Comparison of ENCODE assay signal across 8 mouse cellular contexts in genomic region chr10:83197690-83198336, GRCm38 (mm10).
DNase-seq lines count a peak whose midpoint lies in the region; ATAC-seq and TF ChIP-seq lines count a peak whose summit lies in the region.

No protein-coding gene starts in this region.

- peak; percentile 96 for DNase-seq in heart, adult 11 months
- DNase-seq in adrenal gland, postnatal 36 days, result peak; percentile 81 to 82
- DNase-seq in embryonic facial prominence, embryonic 10.5 days (ENCODE audit: low spot score), result peak; percentile 76
- peak; percentile 53 for DNase-seq in heart, postnatal 0 days (ENCODE audit: low spot score)
- peak; percentile 72 to 79 for DNase-seq in layer of hippocampus, postnatal 14 days (ENCODE audit: low spot score in 2 of 2)
- DNase-seq in lung, postnatal 36 days, result peak; percentile 90
- DNase-seq in spleen, adult 18-20 months, result peak; percentile 54 to 75

- 0 out of 2 replicates have a peak, but pooled peaks cover 3% of the 10 kb centered on the region for H3K4me1 ChIP-seq in heart, embryonic 11.5 days (ENCODE audit: control insufficient read depth, insufficient read depth, low read length)
- H3K4me1 ChIP-seq in embryonic facial prominence, embryonic 10.5 days, result 0 out of 2 replicates have a peak, but pooled peaks cover 6% of the 10 kb centered on the region
- H3K4me1 ChIP-seq in heart, postnatal 0 days (ENCODE audit: control insufficient read depth, insufficient read depth), result 0 out of 2 replicates have a peak, but pooled peaks cover 11% of the 10 kb centered on the region

- no peaks in the 10 kb centered on the region for H3K36me3 ChIP-seq in heart, embryonic 11.5 days (ENCODE audit: control insufficient read depth, insufficient read depth, low read length)
- no peaks in the 10 kb centered on the region for H3K36me3 ChIP-seq in embryonic facial prominence, embryonic 10.5 days (replicated peaks)
- H3K36me3 ChIP-seq in heart, postnatal 0 days (replicated peaks; ENCODE audit: control insufficient read depth, insufficient read depth, low read length), result no peaks in the 10 kb centered on the region

- no peaks in the 10 kb centered on the region for H3K9me3 ChIP-seq in heart, embryonic 11.5 days (replicated peaks; ENCODE audit: control insufficient read depth, low read length)
- H3K9me3 ChIP-seq in embryonic facial prominence, embryonic 10.5 days, result no peaks in the 10 kb centered on the region
- H3K9me3 ChIP-seq in heart, postnatal 0 days (replicated peaks; ENCODE audit: control insufficient read depth, low read length), result no peaks in the 10 kb centered on the region

- WGBS in heart, embryonic 11.5 days (ENCODE audit: insufficient replicate concordance), result 49% methylated on average over 11 of the region's 11 CpGs
- 52% methylated on average over 11 of the region's 11 CpGs for WGBS in embryonic facial prominence, embryonic 10.5 days
- WGBS in heart, postnatal 0 days, result 58% methylated on average over 11 of the region's 11 CpGs

- no peak overlapping the region; the same call in 1 of the 2 replicates for H3K27ac ChIP-seq in heart, embryonic 11.5 days (ENCODE audit: low read depth, low read length)
- H3K27ac ChIP-seq in embryonic facial prominence, embryonic 10.5 days (replicated peaks), result no peak overlapping the region
- no peak overlapping the region for H3K27ac ChIP-seq in heart, postnatal 0 days (ENCODE audit: low read depth)

- H3K9ac ChIP-seq in heart, embryonic 11.5 days (ENCODE audit: low read depth, low read length), result no peak overlapping the region
- no peak overlapping the region for H3K9ac ChIP-seq in heart, postnatal 0 days (replicated peaks; ENCODE audit: low read depth, low read length)

- no peak for TF ChIP-seq EP300 in heart, postnatal 0 days (IDR thresholded peaks at IDR 0.05; ENCODE audit: low read depth)

- no peaks in the 10 kb centered on the region for H3K27me3 ChIP-seq in heart, embryonic 11.5 days (ENCODE audit: control insufficient read depth, insufficient read depth, low read length)
- H3K27me3 ChIP-seq in embryonic facial prominence, embryonic 10.5 days (replicated peaks; ENCODE audit: low read depth, poor library complexity, severe bottlenecking), result no peaks in the 10 kb centered on the region
- no peaks in the 10 kb centered on the region for H3K27me3 ChIP-seq in heart, postnatal 0 days (ENCODE audit: control insufficient read depth, insufficient read depth, low read length)

- peak; percentile 75 for TF ChIP-seq CTCF in heart, postnatal 0 days (IDR thresholded peaks at IDR 0.05; ENCODE audit: low read depth)

- no peak overlapping the region for H3K4me2 ChIP-seq in heart, embryonic 11.5 days
- H3K4me2 ChIP-seq in heart, postnatal 0 days (ENCODE audit: low read depth, low read length), result no peak overlapping the region

- ATAC-seq in heart, embryonic 11.5 days (replicated peaks; ENCODE audit: insufficient number of reproducible peaks, low FRiP score, low TSS enrichment), result no peak
- peak; percentile 29; the same call in 1 of the 2 replicates for ATAC-seq in heart, postnatal 0 days (ENCODE audit: insufficient read depth, low read depth)

- no peak overlapping the region for H3K4me3 ChIP-seq in heart, embryonic 11.5 days (ENCODE audit: low read depth, low read length)
- no peak overlapping the region for H3K4me3 ChIP-seq in embryonic facial prominence, embryonic 10.5 days
- no peak overlapping the region for H3K4me3 ChIP-seq in heart, postnatal 0 days (ENCODE audit: low read depth, low read length)
